Mouse (Mus musculus): ENCODE data around the gene Fat3.

DNA sequence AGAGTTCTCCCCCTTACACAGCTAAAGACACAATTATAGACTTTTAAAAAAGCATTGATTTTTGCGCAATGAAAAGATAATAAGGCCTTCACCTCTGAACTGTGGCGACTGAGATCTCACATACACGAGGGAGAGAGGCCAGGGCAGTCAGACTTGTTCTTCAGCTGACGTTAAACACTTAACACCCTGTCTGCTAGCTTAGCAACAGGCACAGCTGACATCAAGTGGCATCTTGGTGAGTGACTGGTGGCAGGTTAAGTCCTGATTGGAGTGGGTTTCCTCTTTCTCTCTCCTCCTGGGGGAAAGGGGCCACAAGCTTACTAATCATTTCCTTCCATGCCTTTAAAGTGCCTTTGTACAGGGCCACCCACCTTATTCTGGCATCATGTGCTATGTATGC lies 631.1 kb downstream of the Fat3 start:
- TF ChIP-seq EP300 (optimal IDR thresholded peaks at IDR 0.05) = no peak
- no peak for TF ChIP-seq CTCF (IDR thresholded peaks at IDR 0.05; ENCODE audit: low read depth)
